Mouse (Mus musculus) limb, embryonic 12.5 days (tissue): ENCODE results near the gene Mchr1. TPM values are rescaled to one million over a fixed set of nuclear protein-coding genes. Genes with fewer than 3 reads are reported as not detected.

Source experiments
- ATAC-seq: fragments of 200-750 bp; cut with Nextera tagmentation; 2 replicates; pipeline ENCODE4 v1.8.0; 2017; ENCODE audit warnings: low read depth, moderate TSS enrichment; ENCODE audit not compliant: insufficient number of reproducible peaks, insufficient read depth, low FRiP score, low TSS enrichment
- H3K27ac ChIP-seq: fragments of 300-500 bp; sonication (generic); 2 replicates; pipeline ENCODE4 v1.5.1; 2016; ENCODE audit warnings: mild to moderate bottlenecking, moderate library complexity
- H3K27me3 ChIP-seq: fragments of 300-500 bp; sonication (generic); 2 replicates; pipeline ENCODE4 v1.6.1; 2016; ENCODE audit warnings: mild to moderate bottlenecking, moderate library complexity
- H3K36me3 ChIP-seq: fragments of 300-500 bp; sonication (generic); 2 replicates; pipeline ENCODE4 v1.6.1; 2016; ENCODE audit warnings: mild to moderate bottlenecking, moderate library complexity
- H3K4me1 ChIP-seq: fragments of 300-500 bp; sonication (generic); replicated peaks from 2 replicates; pipeline ENCODE4 v1.6.1; 2016
- H3K4me2 ChIP-seq: fragments of 300-500 bp; sonication (generic); 2 replicates; pipeline ENCODE4 v1.6.1; 2016; ENCODE audit warnings: mild to moderate bottlenecking, moderate library complexity
- H3K4me3 ChIP-seq: fragments of 300-500 bp; sonication (generic); replicated peaks from 2 replicates; pipeline ENCODE4 v1.5.1; 2016; ENCODE audit warnings: mild to moderate bottlenecking
- H3K9ac ChIP-seq: fragments of 300-500 bp; sonication (generic); replicated peaks from 2 replicates; pipeline ENCODE4 v1.6.1; 2016; ENCODE audit warnings: mild to moderate bottlenecking, moderate library complexity
- H3K9me3 ChIP-seq: fragments of 300-500 bp; sonication (generic); 2 replicates; pipeline ENCODE4 v1.6.1; 2016; ENCODE audit warnings: mild to moderate bottlenecking, moderate library complexity
- WGBS: fragments of 180-500 bp; shearing (Covaris S2); methylation state at CpG from one replicate; pipeline ENCODE4 v1.1.7; 2016; 5-methylcytosine and 5-hydroxymethylcytosine counted together
- polyA plus RNA-seq: library from polyadenylated mRNA; unstranded; fragments of >200 nt; fragmentation: Nextera tagmentation; extraction: Ambion mirVana; gene quantifications from 2 replicates; pipeline ENCODE4 v1.2.1, GENCODE M21; 2016

The Mchr1 gene
- polyA plus RNA-seq, 1 experiment from 2014 or later, result 0.90 TPM

- H3K4me2 ChIP-seq, result no peak overlapping the region
Measured at GRCm38 (mm10) chr15:81227275-81227674, 8.0 kb upstream of the Mchr1 start.

GRCm38 (mm10) chr15:81228258-81228657, 7.0 kb upstream of the Mchr1 start:
- WGBS, result 88% methylated on average over 3 of the region's 3 CpGs
- no peak for ATAC-seq

More at GRCm38 (mm10) chr15:81227275-81227674, 8.0 kb upstream of the Mchr1 start:
- Histone ChIP-seq H3K4me3 (no peak overlapping the region), H3K9ac (no peak overlapping the region), H3K9me3 (no peaks in the 10 kb centered on the region), H3K27ac (no peak overlapping the region), H3K36me3 (no peaks in the 10 kb centered on the region), H3K27me3 (no peaks in the 10 kb centered on the region), H3K4me1 (no peaks in the 10 kb centered on the region)
- WGBS, result 88% methylated on average over 3 of the region's 3 CpGs
- ATAC-seq, result no peak

GRCm38 (mm10) chr15:81229791-81230190, 5.5 kb upstream of the Mchr1 start:
- Histone ChIP-seq H3K9me3 (no peaks in the 10 kb centered on the region), H3K4me1 (no peaks in the 10 kb centered on the region), H3K4me3 (no peak overlapping the region), H3K4me2 (no peak overlapping the region), H3K27me3 (peaks cover 10% of the 10 kb centered on the region), H3K27ac (no peak overlapping the region), H3K9ac (no peak overlapping the region), H3K36me3 (no peaks in the 10 kb centered on the region)
- no peak for ATAC-seq
- 54% methylated on average over 3 of the region's 3 CpGs for WGBS

More at GRCm38 (mm10) chr15:81228258-81228657, 7.0 kb upstream of the Mchr1 start:
- Histone ChIP-seq H3K4me1 (no peaks in the 10 kb centered on the region), H3K27me3 (no peaks in the 10 kb centered on the region), H3K4me2 (no peak overlapping the region), H3K4me3 (no peak overlapping the region), H3K36me3 (no peaks in the 10 kb centered on the region), H3K27ac (no peak overlapping the region), H3K9ac (no peak overlapping the region), H3K9me3 (no peaks in the 10 kb centered on the region)

DNA sequence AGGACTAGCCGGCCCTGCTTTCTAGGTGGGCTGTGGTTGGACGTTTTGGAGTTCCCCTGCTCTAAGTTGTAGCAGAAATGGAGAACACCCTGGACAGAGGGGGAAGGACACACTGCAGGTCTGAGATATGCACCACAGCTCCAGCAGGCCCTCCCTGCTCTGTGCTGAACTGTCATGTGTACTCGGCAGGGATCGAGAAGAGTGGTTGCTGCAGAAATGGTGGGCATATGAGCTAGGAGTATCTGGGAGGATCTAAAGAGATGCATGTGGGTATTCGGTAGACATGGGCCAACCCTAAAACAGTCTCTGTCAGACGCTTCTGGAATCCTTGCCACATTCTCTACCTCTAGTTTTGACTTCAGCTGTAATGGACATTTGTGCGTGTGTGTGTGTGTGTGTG, 4.0 kb upstream of the Mchr1 start:
- Histone ChIP-seq H3K27ac (no peak overlapping the region), H3K9ac (no peak overlapping the region), H3K4me1 (peaks cover 10% of the 10 kb centered on the region), H3K27me3 (peaks cover 25% of the 10 kb centered on the region), H3K4me2 (no peak overlapping the region), H3K36me3 (no peaks in the 10 kb centered on the region), H3K4me3 (no peak overlapping the region), H3K9me3 (no peaks in the 10 kb centered on the region)
- 86% methylated on average over 7 of the region's 7 CpGs for WGBS
- no peak for ATAC-seq

GRCm38 (mm10) chr15:81236062-81236461, 763 bp downstream of the Mchr1 start:
- Histone ChIP-seq H3K27me3 (peaks cover 61% of the 10 kb centered on the region), H3K4me2 (peak overlapping the region; percentile 71), H3K9ac (0 out of 2 replicates have a peak overlapping the region, but pooled peaks have one; percentile 4), H3K4me3 (peak overlapping the region; percentile 37), H3K27ac (no peak overlapping the region), H3K4me1 (peaks cover 10% of the 10 kb centered on the region), H3K36me3 (no peaks in the 10 kb centered on the region), H3K9me3 (no peaks in the 10 kb centered on the region)
- ATAC-seq, result no peak
- WGBS, result 6% methylated on average over 8 of the region's 8 CpGs

DNA sequence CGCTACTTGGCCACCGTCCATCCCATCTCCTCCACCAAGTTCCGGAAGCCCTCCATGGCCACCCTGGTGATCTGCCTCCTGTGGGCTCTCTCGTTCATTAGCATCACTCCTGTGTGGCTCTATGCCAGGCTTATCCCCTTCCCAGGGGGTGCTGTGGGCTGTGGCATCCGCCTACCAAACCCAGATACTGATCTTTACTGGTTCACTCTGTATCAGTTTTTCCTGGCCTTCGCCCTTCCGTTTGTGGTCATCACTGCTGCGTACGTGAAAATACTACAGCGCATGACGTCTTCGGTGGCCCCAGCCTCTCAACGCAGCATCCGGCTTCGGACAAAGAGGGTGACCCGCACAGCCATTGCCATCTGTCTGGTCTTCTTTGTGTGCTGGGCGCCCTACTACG, 2.2 kb downstream of the Mchr1 start:
- Histone ChIP-seq H3K4me3 (no peak overlapping the region), H3K9ac (no peak overlapping the region), H3K27ac (no peak overlapping the region), H3K9me3 (no peaks in the 10 kb centered on the region), H3K36me3 (no peaks in the 10 kb centered on the region), H3K4me1 (peaks cover 10% of the 10 kb centered on the region), H3K27me3 (peaks cover 63% of the 10 kb centered on the region), H3K4me2 (no peak overlapping the region)
- 93% methylated on average over 18 of the region's 18 CpGs for WGBS
- no peak for ATAC-seq

- Histone ChIP-seq H3K4me2 (no peak overlapping the region), H3K4me1 (peaks cover 10% of the 10 kb centered on the region), H3K4me3 (no peak overlapping the region), H3K27me3 (peaks cover 58% of the 10 kb centered on the region), H3K9me3 (peaks cover 6% of the 10 kb centered on the region), H3K27ac (no peak overlapping the region), H3K36me3 (no peaks in the 10 kb centered on the region), H3K9ac (no peak overlapping the region)
- WGBS, result 20% methylated on average over 7 of the region's 7 CpGs
- no peak for ATAC-seq
Measured at GRCm38 (mm10) chr15:81239261-81239660, 4.0 kb downstream of the Mchr1 start.

GRCm38 (mm10) chr15:81239794-81240343, 4.6 kb downstream of the Mchr1 start:
- peaks cover 11% of the 10 kb centered on the region for H3K9me3 ChIP-seq
- no peak overlapping the region for H3K9ac ChIP-seq
- H3K27me3 ChIP-seq, result peaks cover 52% of the 10 kb centered on the region
- ATAC-seq, result no peak
- H3K36me3 ChIP-seq, result no peaks in the 10 kb centered on the region
- peaks cover 10% of the 10 kb centered on the region for H3K4me1 ChIP-seq
- H3K27ac ChIP-seq, result no peak overlapping the region
- H3K4me2 ChIP-seq, result no peak overlapping the region
- H3K4me3 ChIP-seq, result no peak overlapping the region
- WGBS, result 80% methylated on average over 13 of the region's 13 CpGs

- Histone ChIP-seq H3K4me2 (no peak overlapping the region), H3K9ac (no peak overlapping the region), H3K4me1 (0 out of 2 replicates have a peak, but pooled peaks cover 6% of the 10 kb centered on the region), H3K9me3 (peaks cover 18% of the 10 kb centered on the region), H3K36me3 (no peaks in the 10 kb centered on the region), H3K27me3 (no peaks in the 10 kb centered on the region), H3K27ac (no peak overlapping the region), H3K4me3 (no peak overlapping the region)
- no peak for ATAC-seq
- WGBS, result 85% methylated on average over 3 of the region's 3 CpGs
Measured at GRCm38 (mm10) chr15:81246890-81247289, 11.6 kb downstream of the Mchr1 start.

DNA sequence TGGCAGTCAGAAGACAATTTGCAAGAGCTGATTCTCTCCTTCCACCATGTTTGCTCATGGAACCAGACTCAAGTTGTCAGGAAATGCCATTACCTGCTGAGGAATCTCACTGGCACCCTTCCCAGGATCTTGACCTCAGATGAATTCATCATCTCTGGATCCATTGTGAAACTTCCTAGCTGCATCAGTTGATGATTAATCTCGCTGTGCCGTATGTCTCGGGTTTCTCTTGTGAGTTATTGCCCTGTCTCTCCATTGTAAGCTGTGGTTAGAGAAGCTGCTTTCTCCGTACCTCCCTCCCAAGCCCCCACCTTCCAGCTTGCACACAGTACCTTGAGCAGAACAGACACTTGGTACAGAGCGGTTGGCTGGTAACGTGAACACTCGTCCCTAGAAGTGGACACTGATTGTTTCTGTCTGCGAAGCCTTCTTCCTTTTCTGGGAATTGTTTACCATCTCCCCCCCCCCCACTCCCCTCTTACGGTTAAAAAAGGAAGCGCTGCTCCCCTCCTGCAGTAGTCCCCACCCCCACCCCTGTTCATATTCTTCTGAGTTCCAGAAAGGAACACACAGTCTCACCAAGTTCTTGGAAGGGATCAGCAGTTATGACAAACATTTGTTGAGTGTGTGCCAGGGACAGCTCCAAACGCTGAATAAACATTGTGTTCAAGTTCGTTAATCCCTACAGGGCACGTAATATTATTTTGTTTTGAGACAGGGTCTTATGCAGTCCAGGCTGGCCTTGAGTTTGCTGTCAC, 12.5 kb downstream of the Mchr1 start:
- no peak for ATAC-seq
- Histone ChIP-seq H3K4me2 (no peak overlapping the region), H3K4me1 (0 out of 2 replicates have a peak, but pooled peaks cover 6% of the 10 kb centered on the region), H3K4me3 (no peak overlapping the region), H3K9me3 (peaks cover 18% of the 10 kb centered on the region), H3K9ac (no peak overlapping the region), H3K36me3 (no peaks in the 10 kb centered on the region), H3K27ac (no peak overlapping the region), H3K27me3 (no peaks in the 10 kb centered on the region)
- WGBS, result 52% methylated on average over 13 of the region's 13 CpGs

GRCm38 (mm10) chr15:81248341-81248679, 13.0 kb downstream of the Mchr1 start:
- WGBS, result 87% methylated on average over 4 of the region's 4 CpGs
- no peak for ATAC-seq
- Histone ChIP-seq H3K36me3 (no peaks in the 10 kb centered on the region), H3K27ac (no peak overlapping the region), H3K4me2 (no peak overlapping the region), H3K4me1 (0 out of 2 replicates have a peak, but pooled peaks cover 6% of the 10 kb centered on the region), H3K27me3 (no peaks in the 10 kb centered on the region), H3K9ac (no peak overlapping the region), H3K4me3 (no peak overlapping the region), H3K9me3 (peaks cover 18% of the 10 kb centered on the region)
